8 mouse cellular contexts compared by ENCODE assay signal in the genomic region with DNA sequence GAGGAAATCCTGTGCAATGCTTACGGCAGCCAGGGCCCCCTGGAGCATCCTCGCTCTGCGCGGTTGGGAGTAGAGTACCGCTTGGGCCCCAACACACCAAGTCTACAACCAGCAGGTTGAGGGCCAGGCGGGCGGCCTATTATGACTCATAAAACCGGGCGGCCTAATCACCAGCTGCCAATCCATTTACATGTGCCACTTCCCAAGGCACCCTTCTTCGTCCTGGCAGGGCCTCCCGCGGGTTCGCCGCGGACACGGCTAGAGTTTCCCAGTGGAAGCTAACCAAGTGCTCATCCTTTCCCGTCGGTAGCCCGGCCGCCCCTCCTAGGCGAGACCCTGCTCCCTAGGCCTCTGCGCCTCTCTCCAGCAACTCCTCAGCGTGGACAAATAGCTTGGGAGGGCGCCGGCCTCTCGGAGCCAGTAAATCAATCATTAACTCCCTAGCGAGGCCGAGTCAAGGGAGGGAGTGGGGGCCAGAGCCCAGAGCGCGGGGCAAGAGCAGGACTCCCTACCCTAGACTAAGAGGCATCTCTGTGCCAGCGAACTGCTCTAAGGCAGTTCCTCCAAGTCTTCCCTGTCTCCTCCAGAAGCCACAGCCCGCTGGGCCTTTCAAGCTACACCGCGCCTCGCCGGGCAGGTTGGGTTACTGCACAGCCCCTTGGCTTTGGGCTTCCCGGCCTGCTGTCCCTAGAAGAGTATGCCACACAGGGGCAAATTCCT.
DNase-seq lines count a peak whose midpoint lies in the region; ATAC-seq lines count a peak whose summit lies in the region.

No protein-coding gene starts in this region.

- H3K36me3 ChIP-seq in heart, embryonic 16.5 days (ENCODE audit: control insufficient read depth, insufficient read depth): no peaks in the 10 kb centered on the region
- no peaks in the 10 kb centered on the region for H3K36me3 ChIP-seq in limb, embryonic 10.5 days
- H3K36me3 ChIP-seq in midbrain, embryonic 16.5 days (ENCODE audit: control insufficient read depth, insufficient read depth, low read length): no peaks in the 10 kb centered on the region

- H3K4me1 ChIP-seq in heart, embryonic 16.5 days (ENCODE audit: control insufficient read depth, insufficient read depth, low read length): peaks cover 27% of the 10 kb centered on the region
- peaks cover 64% of the 10 kb centered on the region for H3K4me1 ChIP-seq in limb, embryonic 10.5 days
- H3K4me1 ChIP-seq in midbrain, embryonic 16.5 days (ENCODE audit: control insufficient read depth, insufficient read depth, low read length): peaks cover 15% of the 10 kb centered on the region

- peak overlapping the region; percentile 63 for H3K4me3 ChIP-seq in heart, embryonic 16.5 days (ENCODE audit: low read length)
- peak overlapping the region; percentile 66 for H3K4me3 ChIP-seq in limb, embryonic 10.5 days
- peak overlapping the region; percentile 46; the same call in 1 of the 2 replicates for H3K4me3 ChIP-seq in midbrain, embryonic 16.5 days (ENCODE audit: low read depth, low read length)

- peak overlapping the region; percentile 95 for H3K27ac ChIP-seq in heart, embryonic 16.5 days (ENCODE audit: low read length)
- peak overlapping the region; percentile 89 for H3K27ac ChIP-seq in limb, embryonic 10.5 days
- H3K27ac ChIP-seq in midbrain, embryonic 16.5 days (ENCODE audit: low read length): peak overlapping the region; percentile 77

- 6% methylated on average over 37 of the region's 37 CpGs for WGBS in heart, embryonic 16.5 days
- WGBS in limb, embryonic 10.5 days: 1% methylated on average over 37 of the region's 37 CpGs
- 7% methylated on average over 37 of the region's 37 CpGs for WGBS in midbrain, embryonic 16.5 days

- peak overlapping the region; percentile 87 for H3K9ac ChIP-seq in heart, embryonic 16.5 days (ENCODE audit: low read length)
- H3K9ac ChIP-seq in midbrain, embryonic 16.5 days (ENCODE audit: low read depth, low read length): peak overlapping the region; percentile 66; the same call in 1 of the 2 replicates

- H3K4me2 ChIP-seq in heart, embryonic 16.5 days (ENCODE audit: low read depth, low read length): peak overlapping the region; percentile 77
- peak overlapping the region; percentile 88 for H3K4me2 ChIP-seq in midbrain, embryonic 16.5 days (ENCODE audit: low read length)

- no peak for ATAC-seq in heart, embryonic 16.5 days (replicated peaks; ENCODE audit: extremely low read depth, insufficient read depth, low FRiP score)
- ATAC-seq in midbrain, embryonic 16.5 days: 0 out of 2 replicates have a peak, but pooled peaks have one; percentile 1

- DNase-seq in adrenal gland, adult (ENCODE audit: inconsistent age in 2 of 2, low spot score in 1 of 2): peak; percentile 64 to 84
- DNase-seq in adrenal gland, postnatal 4 days (ENCODE audit: low spot score in 2 of 2): no peak
- DNase-seq in 3134 (ENCODE audit: extremely low read depth, insufficient read length, low spot score) (peak; percentile 84), adipocyte (ENCODE audit: low spot score) (no peak)
- DNase-seq in cerebellum, postnatal 14 days: peak; percentile 18 to 46
- no peak for DNase-seq in limb, embryonic 10.5 days (ENCODE audit: low spot score)

- H3K27me3 ChIP-seq in heart, embryonic 16.5 days (ENCODE audit: control insufficient read depth, insufficient read depth, low read length): peaks cover 54% of the 10 kb centered on the region
- H3K27me3 ChIP-seq in limb, embryonic 10.5 days (ENCODE audit: low read depth, poor library complexity, severe bottlenecking): peaks cover 100% of the 10 kb centered on the region
- peaks cover 11% of the 10 kb centered on the region for H3K27me3 ChIP-seq in midbrain, embryonic 16.5 days (ENCODE audit: control insufficient read depth, insufficient read depth, low read depth, low read length)

- no peaks in the 10 kb centered on the region for H3K9me3 ChIP-seq in heart, embryonic 16.5 days (replicated peaks; ENCODE audit: control insufficient read depth, low read length)
- no peaks in the 10 kb centered on the region for H3K9me3 ChIP-seq in limb, embryonic 10.5 days (replicated peaks)
- no peaks in the 10 kb centered on the region for H3K9me3 ChIP-seq in midbrain, embryonic 16.5 days (replicated peaks; ENCODE audit: control insufficient read depth, low read length, poor library complexity, severe bottlenecking)

Comparison
In these comparisons a context has a peak if more than half of its experiments do, and no peak if none do; other contexts are left out.
1. DNase-seq: peak in adrenal gland, adult (2 of 2), 3134 (single experiment) and cerebellum, postnatal 14 days (2 of 2); none in adrenal gland, postnatal 4 days (0 of 2), limb, embryonic 10.5 days (single experiment) and adipocyte (single experiment).
2. Peak in every context shown above with its lines, with median percentiles within 50 percentile points of each other: H3K27ac ChIP-seq and H3K4me3 ChIP-seq.